ENCODE assay signal across 8 mouse cellular contexts in the genomic region with DNA sequence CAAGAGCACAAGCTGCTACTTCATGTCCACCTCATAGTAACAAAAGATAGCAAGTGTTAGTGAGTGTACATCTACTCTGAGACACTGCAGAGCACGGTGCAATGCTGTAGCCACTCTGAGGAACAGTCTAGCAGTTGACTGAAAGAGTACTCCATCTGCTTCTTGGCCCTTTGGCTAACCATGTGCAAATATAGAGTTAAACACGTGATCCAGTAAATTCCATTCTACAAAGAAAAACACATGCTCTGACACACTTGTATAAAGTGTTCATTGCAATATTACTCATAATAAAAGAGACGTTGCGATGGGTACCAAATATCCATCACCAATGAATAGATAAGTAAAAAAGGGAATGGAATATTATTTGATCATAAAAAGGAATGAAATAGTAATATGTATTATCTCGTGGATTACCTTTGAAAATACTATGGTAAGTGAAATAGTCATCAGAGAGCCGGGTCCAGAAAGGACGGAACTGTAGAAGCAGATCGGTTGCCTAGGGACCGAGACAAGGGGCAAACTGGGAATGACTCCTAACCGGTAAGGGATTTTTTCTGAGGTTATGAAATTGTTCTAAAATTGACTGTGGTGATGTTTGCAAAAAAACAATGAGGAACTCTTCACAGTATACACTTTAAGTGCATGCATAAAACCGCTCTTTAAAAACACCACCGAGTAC. TPM values are rescaled to one million over a fixed set of nuclear protein-coding genes. Genes with fewer than 3 reads are reported as not detected.
A peak's percentile ranks its signal among the peaks of the same experiment; 100 is the strongest.
DNase-seq lines count a peak whose midpoint lies in the region; ATAC-seq lines count a peak whose summit lies in the region.

No protein-coding gene starts in this region.

- peak overlapping the region; percentile 98 for H3K9ac ChIP-seq in heart, embryonic 11.5 days (ENCODE audit: low read depth, low read length)
- peak overlapping the region; percentile 93; the same call in 1 of the 2 replicates for H3K9ac ChIP-seq in hindbrain, embryonic 11.5 days (ENCODE audit: low read depth, low read length)
- peak overlapping the region; percentile 97; the same call in 1 of the 2 replicates for H3K9ac ChIP-seq in midbrain, embryonic 11.5 days (ENCODE audit: low read length)

- H3K27ac ChIP-seq in heart, embryonic 11.5 days (ENCODE audit: low read depth, low read length) = peak overlapping the region; percentile 99
- H3K27ac ChIP-seq in hindbrain, embryonic 11.5 days (ENCODE audit: low read depth, low read length) = no peak overlapping the region
- no peak overlapping the region for H3K27ac ChIP-seq in midbrain, embryonic 11.5 days (ENCODE audit: low read depth, low read length)

- H3K27me3 ChIP-seq in heart, embryonic 11.5 days (ENCODE audit: control insufficient read depth, insufficient read depth, low read length) = no peaks in the 10 kb centered on the region
- no peaks in the 10 kb centered on the region for H3K27me3 ChIP-seq in hindbrain, embryonic 11.5 days (ENCODE audit: control insufficient read depth, insufficient read depth, low read length)
- no peaks in the 10 kb centered on the region for H3K27me3 ChIP-seq in midbrain, embryonic 11.5 days (ENCODE audit: control insufficient read depth, insufficient read depth, low read length)

- no peak for ATAC-seq in heart, embryonic 11.5 days (replicated peaks; ENCODE audit: insufficient number of reproducible peaks, low FRiP score, low TSS enrichment)
- ATAC-seq in hindbrain, embryonic 11.5 days (ENCODE audit: low FRiP score) = no peak
- no peak for ATAC-seq in midbrain, embryonic 11.5 days (ENCODE audit: low FRiP score)
- no peak for ATAC-seq in activated CD4-positive, CD25-positive, alpha-beta regulatory T cell, adult 4 months

- WGBS in heart, embryonic 11.5 days (ENCODE audit: insufficient replicate concordance) = 28% methylated on average over 12 of the region's 12 CpGs
- 34% methylated on average over 12 of the region's 12 CpGs for WGBS in hindbrain, embryonic 11.5 days
- 39% methylated on average over 12 of the region's 12 CpGs for whole genome bisulfite sequencing in midbrain, embryonic 11.5 days

- H3K36me3 ChIP-seq in heart, embryonic 11.5 days (ENCODE audit: control insufficient read depth, insufficient read depth, low read length) = no peaks in the 10 kb centered on the region
- no peaks in the 10 kb centered on the region for H3K36me3 ChIP-seq in hindbrain, embryonic 11.5 days (ENCODE audit: control insufficient read depth, insufficient read depth, low read length)
- no peaks in the 10 kb centered on the region for H3K36me3 ChIP-seq in midbrain, embryonic 11.5 days (ENCODE audit: control insufficient read depth, insufficient read depth, low read length)

- DNase-seq in heart, postnatal 4 days = no peak
- DNase-seq in MN1 (ENCODE audit: low spot score) = peak; percentile 35
- DNase-seq in hindbrain, embryonic 11.5 days (ENCODE audit: low spot score) = peak; percentile 34
- DNase-seq in midbrain, embryonic 11.5 days (ENCODE audit: low spot score, missing footprints) = peak; percentile 84
- DNase-seq in retina, postnatal 1 day = no peak
- no peak for DNase-seq in spleen, adult 18-20 months

- peak overlapping the region; percentile 61 for H3K4me3 ChIP-seq in heart, embryonic 11.5 days (ENCODE audit: low read depth, low read length)
- H3K4me3 ChIP-seq in hindbrain, embryonic 11.5 days (ENCODE audit: low read depth, low read length) = peak overlapping the region; percentile 89
- peak overlapping the region; percentile 91 for H3K4me3 ChIP-seq in midbrain, embryonic 11.5 days (ENCODE audit: low read depth, low read length)

- peaks cover 3% of the 10 kb centered on the region for H3K4me1 ChIP-seq in heart, embryonic 11.5 days (ENCODE audit: control insufficient read depth, insufficient read depth, low read length)
- no peaks in the 10 kb centered on the region for H3K4me1 ChIP-seq in hindbrain, embryonic 11.5 days (replicated peaks; ENCODE audit: control insufficient read depth, insufficient read depth, low read length)
- peaks cover 8% of the 10 kb centered on the region for H3K4me1 ChIP-seq in midbrain, embryonic 11.5 days (ENCODE audit: control insufficient read depth, insufficient read depth, low read length)

- peak overlapping the region; percentile 67 for H3K4me2 ChIP-seq in heart, embryonic 11.5 days
- H3K4me2 ChIP-seq in hindbrain, embryonic 11.5 days (replicated peaks; ENCODE audit: low read depth, low read length) = peak overlapping the region; percentile 54
- H3K4me2 ChIP-seq in midbrain, embryonic 11.5 days = peak overlapping the region; percentile 63

- no peaks in the 10 kb centered on the region for H3K9me3 ChIP-seq in heart, embryonic 11.5 days (replicated peaks; ENCODE audit: control insufficient read depth, low read length)
- H3K9me3 ChIP-seq in hindbrain, embryonic 11.5 days (ENCODE audit: control insufficient read depth, low read length) = no peaks in the 10 kb centered on the region
- no peaks in the 10 kb centered on the region for H3K9me3 ChIP-seq in midbrain, embryonic 11.5 days (ENCODE audit: control insufficient read depth, low read length)

RNA-seq across cellular contexts. Expression of gene Fcho2, which starts 1.5 kb away (rescaled TPM):
- polyA plus RNA-seq in heart, embryonic 11.5 days (2014; fragmentation: Nextera tagmentation; extraction: Ambion mirVana) = 26.3 and 30.7 TPM in 2 replicates
- 10 to 100 TPM; 35.3 to 36.0 TPM for total RNA-seq in heart, postnatal 4 days (2021)
- 28.5 and 35.5 TPM in 2 replicates for polyA plus RNA-seq in hindbrain, embryonic 11.5 days (2014; fragmentation: Nextera tagmentation; extraction: Ambion mirVana)
- 23.4 and 28.9 TPM in 2 replicates for polyA plus RNA-seq in midbrain, embryonic 11.5 days (2014; fragmentation: Nextera tagmentation; extraction: Ambion mirVana)
- 10 to 100 TPM; 42.3 to 47.9 TPM for polyA plus RNA-seq in activated CD4-positive, CD25-positive, alpha-beta regulatory T cell, adult 4 months (2017; shearing (Covaris generic))

Comparison
In these comparisons a context has a peak if more than half of its experiments do, and no peak if none do; other contexts are left out.
1. DNase-seq: peak in MN1 (single experiment), hindbrain, embryonic 11.5 days (single experiment) and midbrain, embryonic 11.5 days (single experiment); none in heart, postnatal 4 days (single experiment), retina, postnatal 1 day (single experiment) and spleen, adult 18-20 months (0 of 2).
2. Peak in every context shown above with its lines, with median percentiles within 50 percentile points of each other: H3K4me2 ChIP-seq, H3K4me3 ChIP-seq and H3K9ac ChIP-seq.